Mouse (Mus musculus): Measurements from ENCODE around the gene Plcl1.

Gene Plcl1

GRCm38 (mm10) chr1:55517182-55517581, 111.5 kb downstream of the Plcl1 start:
- in situ Hi-C loops (cut with MboI, MseI), result no loop called here

GRCm38 (mm10) chr1:55523966-55524365, 118.2 kb downstream of the Plcl1 start:
- in situ Hi-C loops (cut with MboI, MseI), result loop anchor here in 1 of 2 experiments (10.0 kb wide), 1 partner anchor 99 kb away; no protein-coding TSS in a partner anchor

- in situ Hi-C loops (cut with MboI, MseI), result loop anchor here in 1 of 2 experiments (10.0 kb wide), 1 partner anchor 100 kb away; no protein-coding TSS in a partner anchor
These were observed 119.4 kb downstream of the Plcl1 start for GRCm38 (mm10) chr1:55525100-55525499.

- in situ Hi-C loops (cut with MboI, MseI), result loop anchor here in 1 of 2 experiments (10.0 kb wide), 1 partner anchor 101 kb away; no protein-coding TSS in a partner anchor
These were observed 120.0 kb downstream of the Plcl1 start for GRCm38 (mm10) chr1:55525748-55526147.

- in situ Hi-C loops (cut with MboI, MseI), result loop anchor here in 1 of 2 experiments (10.0 kb wide), 1 partner anchor 104 kb away; no protein-coding TSS in a partner anchor
These were observed 123.0 kb downstream of the Plcl1 start for GRCm38 (mm10) chr1:55528547-55529304.

DNA sequence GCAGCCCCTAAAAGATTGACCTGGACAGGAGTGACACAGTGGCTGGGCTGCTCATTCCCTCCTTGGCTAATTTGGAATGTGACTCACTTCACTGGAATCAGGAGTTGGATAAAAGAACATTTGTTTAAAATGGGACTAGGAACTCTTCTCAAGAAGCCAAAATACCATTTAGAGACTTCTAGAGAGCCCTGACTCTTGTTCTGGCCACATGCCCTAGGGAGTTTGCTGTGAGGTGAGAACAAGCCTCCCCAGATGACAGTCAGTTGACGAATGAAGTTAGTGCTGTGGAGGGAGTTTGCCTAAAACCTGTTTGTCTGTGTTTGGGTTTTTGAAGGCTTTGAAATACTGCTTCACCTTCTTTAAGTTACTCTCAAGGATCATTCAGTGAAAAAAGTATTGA, 128.1 kb downstream of the Plcl1 start:
- in situ Hi-C loops (cut with MboI, MseI), result no loop called here

GRCm38 (mm10) chr1:55554405-55554804, 148.7 kb downstream of the Plcl1 start:
- in situ Hi-C loops (cut with MboI, MseI), result no loop called here

DNA sequence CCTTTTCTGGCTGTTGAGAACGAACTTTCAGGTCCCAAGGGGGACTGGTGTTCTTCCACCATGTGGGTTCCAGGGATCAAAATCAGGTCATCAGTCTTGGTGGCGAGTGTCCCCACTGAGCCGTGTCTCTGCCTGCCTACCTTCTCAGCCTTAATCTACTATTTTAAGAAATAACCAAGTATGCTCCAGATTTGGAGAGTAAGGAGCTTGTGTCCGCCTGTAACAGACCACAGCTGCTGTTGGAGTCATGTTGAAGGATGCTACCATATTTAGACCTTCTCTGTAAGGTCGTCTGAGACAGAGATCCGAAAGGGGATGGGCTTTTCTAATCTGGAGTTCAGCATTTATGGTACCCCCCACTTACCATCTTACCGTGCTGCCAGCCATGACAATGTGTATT, 152.2 kb downstream of the Plcl1 start:
- in situ Hi-C loops (cut with MboI, MseI), result no loop called here

GRCm38 (mm10) chr1:55558409-55558808, 152.7 kb downstream of the Plcl1 start:
- in situ Hi-C loops (cut with MboI, MseI), result no loop called here

GRCm38 (mm10) chr1:55559998-55560397, 154.3 kb downstream of the Plcl1 start:
- in situ Hi-C loops (cut with MboI, MseI), result no loop called here

DNA sequence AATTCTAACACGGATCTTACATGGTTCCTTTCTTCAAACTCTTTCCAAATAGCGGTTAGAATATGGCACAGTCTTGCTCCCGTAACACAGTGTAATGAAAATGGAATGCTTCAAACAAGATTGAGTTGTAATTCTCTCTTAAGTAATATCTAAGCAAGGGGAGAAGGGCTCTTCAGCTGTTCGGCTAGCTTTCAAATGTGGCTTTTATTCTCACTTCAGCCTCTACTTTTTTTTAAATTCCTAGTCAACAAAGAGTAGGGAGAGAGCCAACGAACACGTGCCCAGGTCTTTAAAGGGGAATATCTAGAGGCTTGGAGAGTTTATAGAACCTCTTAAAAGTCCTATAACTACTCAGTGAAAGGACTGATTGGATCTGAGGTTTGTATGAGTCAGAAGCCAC, 160.2 kb downstream of the Plcl1 start:
- in situ Hi-C loops (cut with MboI, MseI), result no loop called here

- in situ Hi-C loops (cut with MboI, MseI), result no loop called here
These were observed 162.2 kb downstream of the Plcl1 start for GRCm38 (mm10) chr1:55567801-55568360.

- in situ Hi-C loops (cut with MboI, MseI), result no loop called here
These were observed 164.5 kb downstream of the Plcl1 start for GRCm38 (mm10) chr1:55570225-55570624.

- in situ Hi-C loops (cut with MboI, MseI), result no loop called here
These were observed 165.7 kb downstream of the Plcl1 start for GRCm38 (mm10) chr1:55571399-55571798.

DNA sequence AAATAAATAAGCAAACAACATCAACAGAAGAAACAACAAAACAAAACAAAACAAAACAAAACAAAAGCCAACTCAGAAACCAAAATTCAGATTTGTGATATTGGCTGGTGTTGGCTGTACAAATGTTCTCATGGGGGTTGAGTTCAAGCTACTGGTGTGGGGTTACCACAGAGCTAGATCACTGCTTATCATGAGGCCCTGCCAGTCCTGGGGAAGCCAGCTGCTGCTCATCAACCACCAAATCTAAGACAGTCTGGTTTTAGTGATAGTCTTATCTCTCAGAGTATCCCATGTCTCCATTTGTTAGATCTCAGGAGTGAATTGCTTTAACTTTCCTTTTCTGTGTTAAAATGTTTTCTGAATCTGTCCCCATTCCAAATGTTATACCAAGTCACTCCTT, 166.5 kb downstream of the Plcl1 start:
- in situ Hi-C loops (cut with MboI, MseI), result no loop called here

DNA sequence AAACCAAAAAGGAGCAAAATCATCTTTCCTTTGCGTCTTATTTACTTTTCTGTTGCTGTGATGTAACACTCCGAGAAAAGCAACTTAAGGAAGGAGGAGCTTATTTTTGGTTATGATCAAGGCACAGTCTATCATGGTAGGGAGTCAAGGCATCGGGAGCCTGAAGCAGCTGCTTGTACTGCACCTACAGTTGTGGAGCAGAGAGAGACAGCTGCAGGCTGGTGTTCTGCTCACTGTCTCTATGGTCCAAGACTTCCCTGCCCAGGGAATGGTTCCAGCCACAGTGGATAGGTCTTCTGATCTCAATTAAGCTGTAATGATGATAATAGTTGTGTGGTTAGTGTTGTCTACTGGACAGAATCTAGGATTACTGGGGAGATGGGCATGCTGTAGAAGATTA, 166.9 kb downstream of the Plcl1 start:
- in situ Hi-C loops (cut with MboI, MseI), result no loop called here

GRCm38 (mm10) chr1:55575916-55576315, 170.2 kb downstream of the Plcl1 start:
- in situ Hi-C loops (cut with MboI, MseI), result no loop called here

DNA sequence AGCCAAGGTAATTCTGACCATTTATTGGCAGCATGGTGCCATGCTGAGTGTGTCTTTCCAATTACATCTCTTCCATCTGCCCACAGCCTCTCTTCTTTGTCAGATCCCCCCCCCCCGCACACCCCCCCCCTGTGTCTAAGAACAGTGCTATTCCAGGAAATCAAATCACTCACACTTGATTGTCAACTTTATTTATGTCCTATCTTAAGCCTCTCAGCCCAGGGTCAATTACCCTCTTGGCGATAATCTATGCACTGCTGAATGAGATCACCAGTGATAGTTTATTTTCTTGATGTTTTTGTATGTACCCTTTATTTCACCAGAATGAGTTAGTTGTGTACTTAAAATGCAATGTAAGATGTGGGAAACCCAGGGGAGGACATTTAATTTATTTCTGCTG, 176.0 kb downstream of the Plcl1 start:
- in situ Hi-C loops (cut with MboI, MseI), result loop anchor here in 1 of 2 experiments (10.0 kb wide), 1 partner anchor 293 kb away; no protein-coding TSS in a partner anchor

DNA sequence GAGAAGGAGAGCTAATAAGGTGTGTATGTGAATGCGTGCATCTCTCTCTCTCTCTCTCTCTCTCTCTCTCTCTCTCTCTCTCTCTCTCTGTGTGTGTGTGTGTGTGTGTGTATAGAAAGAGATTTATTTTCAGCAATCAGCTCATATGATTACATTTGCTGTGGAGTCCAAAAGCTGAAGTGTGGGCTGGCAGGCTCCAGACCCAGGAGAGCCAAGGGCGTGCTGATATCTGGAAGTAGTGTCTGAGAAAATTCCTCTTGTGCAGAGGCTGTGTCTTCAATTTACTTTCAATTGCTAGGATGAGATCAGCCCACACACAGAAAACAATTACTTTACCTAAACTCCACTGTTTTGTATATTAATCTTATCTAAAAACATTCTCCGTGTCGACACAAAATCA, 179.7 kb downstream of the Plcl1 start:
- in situ Hi-C loops (cut with MboI, MseI), result loop anchor here in 1 of 2 experiments (10.0 kb wide), 1 partner anchor 289 kb away; no protein-coding TSS in a partner anchor

- in situ Hi-C loops (cut with MboI, MseI), result loop anchor here in 1 of 2 experiments (10.0 kb wide), 1 partner anchor 287 kb away; no protein-coding TSS in a partner anchor
These were observed 182.4 kb downstream of the Plcl1 start for GRCm38 (mm10) chr1:55588090-55588489.

GRCm38 (mm10) chr1:55590047-55590446, 184.3 kb downstream of the Plcl1 start:
- in situ Hi-C loops (cut with MboI, MseI), result loop anchor here in 1 of 2 experiments (10.0 kb wide), 1 partner anchor 145 kb away; no protein-coding TSS in a partner anchor

GRCm38 (mm10) chr1:55600496-55600895, 194.8 kb downstream of the Plcl1 start:
- in situ Hi-C loops (cut with MboI, MseI), result no loop called here

DNA sequence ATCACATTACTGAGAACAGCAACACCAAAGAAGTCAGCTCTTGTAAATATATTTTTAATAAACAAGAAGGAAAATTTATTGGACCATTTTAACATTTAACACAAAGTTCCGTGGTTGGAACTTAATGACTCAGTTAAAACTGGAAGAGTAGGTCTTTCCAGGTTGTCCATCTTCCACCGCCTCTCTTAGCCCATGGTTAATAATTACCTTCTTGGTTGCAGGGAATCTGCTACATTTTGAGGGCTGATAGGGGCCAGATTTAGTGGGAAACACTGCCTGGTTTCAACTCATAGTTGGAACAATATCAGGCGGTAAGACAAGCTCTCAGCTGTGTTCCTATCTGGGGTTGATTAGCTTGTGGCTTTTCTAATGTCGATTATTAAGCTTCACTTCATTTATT, 198.9 kb downstream of the Plcl1 start:
- in situ Hi-C loops (cut with MboI, MseI), result no loop called here
